Mouse (Mus musculus) testis, postnatal 10 days (tissue): ENCODE measurements around the gene Mllt10.

ENCODE experiments used
- DNase-seq: peaks from one replicate; pipeline ENCODE4 v3.0.0; 2021; ENCODE audit warnings: low spot score

The Mllt10 gene

GRCm38 (mm10) chr2:18202923-18203322 is 147.9 kb downstream of the Mllt10 start:
- DNase-seq = no peak

- peak; percentile 70 for DNase-seq
Measured at GRCm38 (mm10) chr2:18205118-18205517, 150.1 kb downstream of the Mllt10 start.

GRCm38 (mm10) chr2:18206811-18207210 is 151.8 kb downstream of the Mllt10 start:
- no peak for DNase-seq

GRCm38 (mm10) chr2:18208578-18208977 is 153.5 kb downstream of the Mllt10 start:
- no peak for DNase-seq

GRCm38 (mm10) chr2:18209211-18209823 is 154.3 kb downstream of the Mllt10 start:
- no peak for DNase-seq

- DNase-seq = no peak
Measured at GRCm38 (mm10) chr2:18209948-18210347, 154.9 kb downstream of the Mllt10 start.

GRCm38 (mm10) chr2:18214031-18214430 is 159.0 kb downstream of the Mllt10 start:
- DNase-seq = no peak

GRCm38 (mm10) chr2:18217867-18218266 is 162.8 kb downstream of the Mllt10 start:
- no peak for DNase-seq

GRCm38 (mm10) chr2:18218500-18218899 is 163.5 kb downstream of the Mllt10 start:
- DNase-seq = no peak

GRCm38 (mm10) chr2:18219136-18219535 is 164.1 kb downstream of the Mllt10 start:
- DNase-seq = no peak

- no peak for DNase-seq
Measured at GRCm38 (mm10) chr2:18219569-18219968, 164.5 kb downstream of the Mllt10 start.

GRCm38 (mm10) chr2:18228486-18229062 is 173.5 kb downstream of the Mllt10 start:
- DNase-seq = no peak

GRCm38 (mm10) chr2:18229279-18229678 is 174.2 kb downstream of the Mllt10 start:
- no peak for DNase-seq

- DNase-seq = no peak
Measured at GRCm38 (mm10) chr2:18231143-18231542, 176.1 kb downstream of the Mllt10 start.

GRCm38 (mm10) chr2:18232883-18233567 is 178.0 kb downstream of the Mllt10 start:
- DNase-seq = no peak

GRCm38 (mm10) chr2:18235524-18235923 is 180.5 kb downstream of the Mllt10 start:
- no peak for DNase-seq

- no peak for DNase-seq
Measured at GRCm38 (mm10) chr2:18249224-18249623, 194.2 kb downstream of the Mllt10 start.
